Mouse (Mus musculus) gastrocnemius, adult 8-10 months (tissue): ENCODE results near the gene Gm10203. TPM values are rescaled to one million over a fixed set of nuclear protein-coding genes. Genes with fewer than 3 reads are reported as not detected.
"Not testable (repeated sequence)": the region's sequence is repeated elsewhere in the genome, so short reads cannot be mapped to it uniquely, and the experiment has no call there.

Experiments used
- DNase-seq, 2 experiments: peaks; one replicate each; pipeline ENCODE4 v3.0.0; 2022; ENCODE audit warnings: low spot score in 2 of 2
- total RNA-seq, 4 experiments: library from RNA; stranded (reverse); gene quantifications; 2 replicates each; pipeline ENCODE4 v1.2.4; 2022

Gm10203 gene
- total RNA-seq = not detected

- not testable (repeated sequence) for DNase-seq
Observed at GRCm38 (mm10) chr6:149129870-149130269, at the start of gene Gm10203. Gm10203 (plus strand) TSS chr6:149130170.

- DNase-seq = no peak
Observed at GRCm38 (mm10) chr6:149092406-149092805, 37.6 kb upstream of the Gm10203 start.

GRCm38 (mm10) chr6:149093465-149093864 is 36.5 kb upstream of the Gm10203 start:
- no peak for DNase-seq

GRCm38 (mm10) chr6:149094555-149094954 is 35.4 kb upstream of the Gm10203 start:
- DNase-seq = no peak

GRCm38 (mm10) chr6:149095389-149095788 is 34.6 kb upstream of the Gm10203 start:
- no peak for DNase-seq

GRCm38 (mm10) chr6:149096233-149096632 is 33.7 kb upstream of the Gm10203 start:
- no peak for DNase-seq

GRCm38 (mm10) chr6:149097276-149097675 is 32.7 kb upstream of the Gm10203 start:
- no peak for DNase-seq

GRCm38 (mm10) chr6:149098993-149099392 is 31.0 kb upstream of the Gm10203 start:
- no peak for DNase-seq

GRCm38 (mm10) chr6:149100174-149101075 is 29.5 kb upstream of the Gm10203 start:
- DNase-seq = peak; percentile 13 to 30

- DNase-seq = peak; percentile 44 to 65
Observed at GRCm38 (mm10) chr6:149101076-149101942, 28.7 kb upstream of the Gm10203 start, which contains the start of gene Dennd5b. Dennd5b (minus strand) TSS chr6:149101680.

- DNase-seq = no peak
Observed at GRCm38 (mm10) chr6:149101943-149102243, 28.1 kb upstream of the Gm10203 start.

- no peak for DNase-seq
Observed at GRCm38 (mm10) chr6:149103451-149103850, 26.5 kb upstream of the Gm10203 start.

- no peak for DNase-seq
Observed at GRCm38 (mm10) chr6:149107615-149108014, 22.4 kb upstream of the Gm10203 start.

- no peak for DNase-seq
Observed at GRCm38 (mm10) chr6:149108909-149109308, 21.1 kb upstream of the Gm10203 start.

GRCm38 (mm10) chr6:149116992-149117391 is 13.0 kb upstream of the Gm10203 start:
- DNase-seq = no peak

GRCm38 (mm10) chr6:149118935-149119334 is 11.0 kb upstream of the Gm10203 start:
- DNase-seq = peak; percentile 6 to 14

- DNase-seq = peak; percentile 11 to 40
Observed at GRCm38 (mm10) chr6:149119853-149120252, 10.1 kb upstream of the Gm10203 start.

GRCm38 (mm10) chr6:149123042-149123441 is 6.9 kb upstream of the Gm10203 start:
- DNase-seq = no peak

GRCm38 (mm10) chr6:149126675-149127074 is 3.3 kb upstream of the Gm10203 start:
- peak in 1 of 2 experiments; percentile 8 for DNase-seq

GRCm38 (mm10) chr6:149131111-149131510 is 1.1 kb downstream of the Gm10203 start:
- DNase-seq = no peak

GRCm38 (mm10) chr6:149132311-149133077 is 2.5 kb downstream of the Gm10203 start:
- DNase-seq = no peak
